Mouse (Mus musculus): ENCODE results near the gene M1ap.
A peak's percentile ranks its signal among the peaks of the same experiment; 100 is the strongest.

M1ap gene

GRCm38 (mm10) chr6:83037188-83037587, 90.5 kb downstream of the M1ap start:
- DNase-seq = no peak

- DNase-seq = peak; percentile 97
Observed at GRCm38 (mm10) chr6:83038496-83039012, 91.9 kb downstream of the M1ap start.

GRCm38 (mm10) chr6:83040601-83041000, 93.9 kb downstream of the M1ap start:
- DNase-seq = no peak

GRCm38 (mm10) chr6:83043561-83043960, 96.9 kb downstream of the M1ap start:
- DNase-seq = no peak

GRCm38 (mm10) chr6:83043993-83044392, 97.3 kb downstream of the M1ap start:
- no peak for DNase-seq

- DNase-seq = peak; percentile 22
Observed at GRCm38 (mm10) chr6:83044742-83045141, 98.0 kb downstream of the M1ap start.

- DNase-seq = no peak
Observed at GRCm38 (mm10) chr6:83049367-83049766, 102.7 kb downstream of the M1ap start.

GRCm38 (mm10) chr6:83053136-83053960, 106.6 kb downstream of the M1ap start:
- DNase-seq = peak; percentile 41

- peak; percentile 98 for DNase-seq
Observed at GRCm38 (mm10) chr6:83054074-83054851, 107.6 kb downstream of the M1ap start, which contains the start of gene Aup1. Aup1 (plus strand) TSS chr6:83054521.

GRCm38 (mm10) chr6:83054871-83055431, 108.2 kb downstream of the M1ap start, which contains the start of gene Htra2:
Htra2 (minus strand) TSS chr6:83055273.
- DNase-seq = peak; percentile 43

GRCm38 (mm10) chr6:83057790-83058189, 111.1 kb downstream of the M1ap start, which contains the start of gene Dqx1:
Dqx1 (plus strand) TSS chr6:83057844.
- DNase-seq = peak; percentile 54

GRCm38 (mm10) chr6:83058725-83059124, 112.0 kb downstream of the M1ap start:
- no peak for DNase-seq

- no peak for DNase-seq
Observed at GRCm38 (mm10) chr6:83065995-83066394, 119.3 kb downstream of the M1ap start.

GRCm38 (mm10) chr6:83066441-83066840, 119.7 kb downstream of the M1ap start:
- no peak for DNase-seq

- no peak for DNase-seq
Observed at GRCm38 (mm10) chr6:83068221-83068620, 121.5 kb downstream of the M1ap start.

- no peak for DNase-seq
Observed at GRCm38 (mm10) chr6:83068706-83069487, 122.2 kb downstream of the M1ap start.

GRCm38 (mm10) chr6:83069488-83070246, 123.0 kb downstream of the M1ap start:
- no peak for DNase-seq

- DNase-seq = no peak
Observed at GRCm38 (mm10) chr6:83070247-83070310, 123.4 kb downstream of the M1ap start, which contains the start of gene Tlx2. Tlx2 (minus strand) TSS chr6:83070293.

- no peak for DNase-seq
Observed at GRCm38 (mm10) chr6:83070311-83071219, 123.9 kb downstream of the M1ap start.

GRCm38 (mm10) chr6:83071220-83071619, 124.5 kb downstream of the M1ap start:
- no peak for DNase-seq

GRCm38 (mm10) chr6:83074979-83075378, 128.3 kb downstream of the M1ap start:
- DNase-seq = peak; percentile 38
